Mouse (Mus musculus) intestine, postnatal 0 days (tissue): ENCODE measurements at regions not wholly inside any gene's neighbourhood (a gene's known extent, or its start where the extent isn't known, plus 50 kb on each side); places are given as distances from the start of the nearest gene placed in this dataset.
A peak's percentile ranks its signal among the peaks of the same experiment; 100 is the strongest.

ENCODE experiments used
- ATAC-seq: fragments of 200-750 bp; cut with Nextera tagmentation; 2 replicates; pipeline ENCODE4 v1.8.0; 2017; ENCODE audit warnings: mild to moderate bottlenecking, moderate TSS enrichment, moderate library complexity
- H3K27ac ChIP-seq: fragments of 300-500 bp; sonication (generic); 2 replicates; pipeline ENCODE4 v1.5.1; 2014; ENCODE audit warnings: mild to moderate bottlenecking, low read depth, low read length, moderate library complexity
- H3K27me3 ChIP-seq: fragments of 300-500 bp; sonication (generic); replicated peaks from 2 replicates; pipeline ENCODE4 v1.6.1; 2014; ENCODE audit warnings: low read length, mixed read lengths; ENCODE audit not compliant: control insufficient read depth, insufficient read depth
- H3K36me3 ChIP-seq: fragments of 300-500 bp; sonication (generic); 2 replicates; pipeline ENCODE4 v1.6.1; 2014; ENCODE audit warnings: mild to moderate bottlenecking, moderate library complexity; ENCODE audit not compliant: control insufficient read depth, insufficient read depth
- H3K4me1 ChIP-seq: fragments of 300-500 bp; sonication (generic); replicated peaks from 2 replicates; pipeline ENCODE4 v1.6.1; 2014; ENCODE audit warnings: antibody characterized with exemption, low read length, mixed read lengths; ENCODE audit not compliant: control insufficient read depth, insufficient read depth
- H3K4me2 ChIP-seq: fragments of 300-500 bp; sonication (generic); replicated peaks from 2 replicates; pipeline ENCODE4 v1.6.1; 2014; ENCODE audit warnings: low read depth, mild to moderate bottlenecking, moderate library complexity
- H3K4me3 ChIP-seq: fragments of 300-500 bp; sonication (generic); 2 replicates; pipeline ENCODE4 v1.5.1; 2014; ENCODE audit warnings: low read depth, low read length
- H3K9ac ChIP-seq: fragments of 300-500 bp; sonication (generic); 2 replicates; pipeline ENCODE4 v1.6.1; 2014; ENCODE audit warnings: mild to moderate bottlenecking, low read depth, low read length
- H3K9me3 ChIP-seq: fragments of 300-500 bp; sonication (generic); 2 replicates; pipeline ENCODE4 v1.6.1; 2016; ENCODE audit warnings: mixed run types; ENCODE audit not compliant: control insufficient read depth
- CTCF ChIP-seq: sonication (generic); IDR thresholded peaks from 2 replicates; pipeline ENCODE4 v1.5.1; 2016; ENCODE audit warnings: low read depth, mild to moderate bottlenecking, control low read depth, antibody characterized with exemption, moderate library complexity
- WGBS: fragments of 180-500 bp; shearing (Covaris S2); extraction: QIAGEN DNeasy Blood & Tissue Kit; methylation state at CpG from one replicate; pipeline ENCODE4 v1.1.7; 2014; 5-methylcytosine and 5-hydroxymethylcytosine counted together

GRCm38 (mm10) chr3:73134316-73134715 lies 76.7 kb upstream of the Slitrk3 start:
- ATAC-seq: no peak
- WGBS: 6% methylated on average over 9 of the region's 9 CpGs
- TF ChIP-seq CTCF: peak; percentile 61

GRCm38 (mm10) chr3:73125143-73125542 lies 67.5 kb upstream of the Slitrk3 start:
- no peak for ATAC-seq
- WGBS: 76% methylated on average over 4 of the region's 4 CpGs
- Histone ChIP-seq H3K27me3 (no peaks in the 10 kb centered on the region), H3K4me1 (no peaks in the 10 kb centered on the region), H3K4me2 (no peak overlapping the region), H3K27ac (no peak overlapping the region), H3K9me3 (no peaks in the 10 kb centered on the region), H3K4me3 (no peak overlapping the region), H3K9ac (no peak overlapping the region), H3K36me3 (no peaks in the 10 kb centered on the region)
- no peak for TF ChIP-seq CTCF

More at GRCm38 (mm10) chr3:73134316-73134715, 76.7 kb upstream of the Slitrk3 start:
- Histone ChIP-seq H3K4me3 (no peak overlapping the region), H3K27me3 (no peaks in the 10 kb centered on the region), H3K9me3 (no peaks in the 10 kb centered on the region), H3K27ac (no peak overlapping the region), H3K4me1 (no peaks in the 10 kb centered on the region), H3K36me3 (no peaks in the 10 kb centered on the region), H3K4me2 (no peak overlapping the region), H3K9ac (no peak overlapping the region)

DNA sequence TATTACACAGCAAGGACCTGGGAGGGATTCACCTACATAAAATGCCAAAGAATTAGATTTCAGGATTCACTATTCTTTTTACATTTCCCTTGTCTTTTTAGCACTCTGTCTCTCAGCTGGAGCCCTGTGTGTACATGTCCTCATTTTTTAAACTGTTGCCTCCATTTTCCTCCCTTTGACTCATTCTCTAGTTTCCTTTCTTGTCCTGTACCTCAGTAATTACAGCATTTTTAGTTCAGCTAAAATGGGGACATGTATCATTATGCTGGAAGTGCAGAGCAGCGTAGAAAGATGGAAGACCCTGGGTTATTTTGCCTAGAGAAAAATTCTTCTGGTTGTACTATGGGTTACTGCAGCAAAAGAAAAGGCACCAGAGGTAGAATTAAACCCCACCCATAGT lies 51.5 kb upstream of the Slitrk3 start:
- no peaks in the 10 kb centered on the region for H3K36me3 ChIP-seq
- H3K4me3 ChIP-seq: no peak overlapping the region
- no peak for TF ChIP-seq CTCF
- no peaks in the 10 kb centered on the region for H3K27me3 ChIP-seq
- H3K27ac ChIP-seq: no peak overlapping the region
- H3K4me2 ChIP-seq: no peak overlapping the region
- no peaks in the 10 kb centered on the region for H3K9me3 ChIP-seq
- no peak overlapping the region for H3K9ac ChIP-seq
- 76% methylated on average over 1 of the region's 1 CpGs for WGBS
- no peak for ATAC-seq
- H3K4me1 ChIP-seq: no peaks in the 10 kb centered on the region
